Mouse (Mus musculus): ENCODE results near the gene Irf8. TPM values are rescaled to one million over a fixed set of nuclear protein-coding genes. Genes with fewer than 3 reads are reported as not detected.
"Not testable (repeated sequence)": the region's sequence is repeated elsewhere in the genome, so short reads cannot be mapped to it uniquely, and the experiment has no call there.

The Irf8 gene
- total RNA-seq, 4 experiments from 2014 or later, result 8.9 to 12.0 (median 10.7) TPM

DNA sequence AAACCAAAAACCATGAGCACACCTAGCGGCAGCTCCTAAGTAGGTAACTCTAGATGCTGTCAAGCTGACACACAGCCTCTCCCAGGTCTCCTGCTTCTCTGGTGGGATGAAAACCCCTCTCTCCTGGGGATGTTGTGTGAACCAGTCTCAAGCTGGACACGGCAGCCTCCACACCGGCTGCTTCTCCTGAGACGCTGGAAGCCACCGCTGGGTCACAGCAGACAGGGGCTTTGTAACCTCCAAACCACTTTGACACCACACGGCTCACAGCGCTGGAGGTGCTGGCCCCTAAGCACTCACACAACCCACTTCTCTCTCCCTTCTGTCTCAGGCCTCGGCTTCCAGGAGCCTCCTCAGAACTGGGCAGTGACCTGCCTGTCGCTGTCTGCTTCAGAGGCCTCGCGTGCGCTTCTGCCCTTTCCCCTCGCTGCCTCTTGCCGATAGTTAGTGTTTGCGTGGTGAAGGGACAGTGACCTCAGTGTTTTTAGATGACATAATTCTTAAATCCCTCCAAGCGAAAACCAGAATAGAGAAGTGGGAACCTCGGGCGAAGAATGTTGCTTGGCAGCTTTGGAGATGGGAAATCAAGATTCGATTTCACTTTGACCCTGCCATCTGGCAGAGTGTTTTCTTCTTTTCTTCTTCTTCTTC lies 16.4 kb upstream of the Irf8 start:
- no peak for DNase-seq (ENCODE audit: low spot score in 2 of 2)

DNA sequence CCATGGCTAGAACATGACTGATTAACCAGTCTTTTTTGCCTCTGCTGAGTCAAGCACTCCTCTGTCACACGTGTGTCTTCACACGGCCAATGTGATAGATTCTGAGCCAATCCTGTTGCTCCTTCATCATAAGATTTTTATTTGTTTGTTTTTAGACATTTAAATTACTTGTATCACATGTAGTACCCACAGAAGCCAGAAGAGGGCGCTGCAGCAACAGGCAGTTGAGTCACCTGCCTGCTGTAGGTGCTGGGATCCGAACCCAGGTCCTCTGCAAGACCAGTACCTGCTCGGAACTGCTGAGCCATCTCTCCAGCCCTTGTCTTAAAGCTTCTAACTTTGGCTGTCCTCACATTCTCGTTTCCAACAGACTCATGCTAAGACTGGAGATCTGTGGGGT lies 13.1 kb upstream of the Irf8 start:
- no peak for DNase-seq (ENCODE audit: low spot score in 2 of 2)

DNA sequence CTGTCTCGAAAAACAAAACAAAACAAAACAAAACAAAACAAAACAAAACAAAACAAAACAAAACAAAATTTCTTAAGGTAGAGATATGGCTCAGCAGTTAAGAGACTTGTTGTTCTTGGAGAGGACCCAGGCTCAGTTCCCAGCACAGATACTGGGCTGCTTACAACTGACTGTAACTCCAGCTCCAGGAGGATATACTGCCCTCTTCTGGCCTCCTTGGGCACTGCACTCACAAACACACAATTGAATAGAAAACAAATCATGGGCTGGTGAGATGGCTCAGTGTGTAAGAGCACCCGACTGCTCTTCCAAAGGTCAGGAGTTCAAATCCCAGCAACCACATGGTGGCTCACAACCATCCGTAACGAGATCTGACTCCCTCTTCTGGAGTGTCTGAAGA lies 12.1 kb upstream of the Irf8 start:
- DNase-seq (ENCODE audit: low spot score in 2 of 2), result not testable (repeated sequence)

DNA sequence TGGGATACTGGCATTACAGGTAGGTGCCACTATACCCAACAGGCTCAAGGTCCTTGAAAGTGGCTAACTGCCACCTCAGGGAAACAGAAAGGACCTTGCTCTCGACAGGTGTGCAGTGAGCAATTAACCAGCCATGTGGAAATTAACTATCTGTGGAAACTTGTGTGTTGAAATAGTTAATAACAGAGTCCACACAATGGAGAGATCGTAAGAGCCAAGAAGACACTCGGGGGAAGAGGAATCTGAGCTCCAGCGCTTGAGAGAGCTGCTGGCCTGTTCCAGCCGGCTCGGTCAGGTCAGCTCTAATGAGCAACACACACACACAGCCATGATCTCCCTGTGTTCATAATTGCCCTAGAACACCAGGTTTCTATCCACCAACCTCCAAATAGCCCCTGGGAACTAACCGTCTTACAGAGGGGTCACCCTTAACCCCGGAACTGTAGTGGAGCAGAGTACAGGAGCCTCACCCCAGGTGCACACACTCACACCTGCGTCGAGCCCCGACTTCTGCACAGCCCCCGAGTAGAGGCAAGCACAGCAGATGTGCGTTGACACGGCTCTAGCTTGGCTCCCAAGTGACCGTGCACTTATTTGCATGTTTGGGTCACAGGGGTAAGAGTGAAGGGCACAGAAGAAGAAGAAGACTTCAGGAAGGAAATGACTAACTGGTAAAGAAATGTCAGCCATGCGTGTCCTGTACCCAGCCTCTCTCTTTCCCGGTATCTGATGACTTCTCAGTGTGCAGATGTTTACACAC lies 11.2 kb upstream of the Irf8 start:
- DNase-seq (ENCODE audit: low spot score in 2 of 2), result no peak

DNA sequence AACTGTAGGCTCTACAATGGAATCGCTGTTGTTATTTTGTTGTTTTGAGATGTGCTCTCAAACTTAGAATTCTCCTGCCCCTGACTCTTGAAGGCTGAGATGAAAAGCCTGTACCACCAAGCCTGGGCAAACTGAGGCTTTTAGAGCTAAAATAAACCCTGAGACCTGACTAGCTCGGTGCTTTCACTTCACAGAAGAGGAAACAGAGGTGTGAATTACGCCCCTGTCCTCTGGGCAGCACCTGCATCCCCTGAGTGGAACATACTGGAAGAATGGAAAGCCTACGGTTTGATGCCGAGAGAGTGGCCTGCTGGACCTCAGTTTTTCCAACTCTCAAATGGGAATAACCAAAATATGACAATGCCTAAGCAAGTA lies 10.6 kb upstream of the Irf8 start:
- no peak for DNase-seq (ENCODE audit: low spot score in 2 of 2)

DNA sequence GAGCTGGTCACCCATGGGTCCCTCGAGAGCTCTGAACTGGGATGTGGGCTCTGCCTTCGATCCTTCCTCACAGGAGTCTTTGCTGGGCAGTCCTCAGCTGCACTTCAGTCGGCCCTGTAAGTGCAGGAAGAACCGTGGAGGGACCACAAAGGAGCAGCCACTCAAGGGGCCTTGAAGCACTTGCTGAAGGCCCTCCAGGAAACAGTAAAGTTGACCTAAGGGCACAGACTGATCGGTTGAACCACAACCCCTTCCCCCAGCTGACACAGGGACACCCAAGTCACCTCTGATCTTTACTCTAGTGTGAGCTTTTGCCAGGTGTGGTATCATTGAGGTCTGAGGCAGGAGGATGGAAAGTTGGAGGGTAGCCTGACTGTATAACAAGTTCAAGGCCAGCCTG lies 10.1 kb upstream of the Irf8 start:
- DNase-seq (ENCODE audit: low spot score in 2 of 2), result no peak

DNA sequence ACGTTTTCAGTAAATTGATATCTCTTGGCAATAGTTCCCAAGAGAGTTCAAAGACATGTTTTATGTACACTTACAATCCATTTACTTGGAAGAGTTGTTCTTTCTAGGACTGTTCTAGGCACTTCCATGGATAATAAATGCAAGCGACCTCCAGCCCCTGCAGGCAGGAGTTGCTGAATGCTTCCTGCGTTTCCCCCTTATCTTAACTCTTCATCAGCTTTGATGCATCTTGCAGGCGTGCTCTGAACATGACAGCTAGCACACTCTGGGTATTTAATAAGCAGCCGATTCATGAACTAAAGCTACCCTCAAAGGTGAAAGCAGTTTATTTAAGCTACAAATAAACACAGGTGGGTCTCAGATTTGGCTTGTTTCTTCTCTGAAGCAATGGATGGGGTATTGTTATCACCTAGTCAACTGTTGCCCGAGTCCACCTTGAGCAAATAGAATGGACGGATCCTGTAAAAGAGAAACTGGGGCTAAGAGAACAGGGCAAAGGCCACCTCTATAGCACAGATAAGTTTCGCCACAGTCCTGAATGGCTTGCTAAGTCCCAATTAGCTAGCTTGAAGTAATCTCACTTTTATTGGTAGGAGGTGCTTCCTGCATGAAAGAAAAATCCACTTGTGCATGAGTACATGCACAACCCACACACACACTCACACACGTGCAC lies 7.5 kb upstream of the Irf8 start:
- DNase-seq (ENCODE audit: low spot score in 2 of 2), result no peak

DNA sequence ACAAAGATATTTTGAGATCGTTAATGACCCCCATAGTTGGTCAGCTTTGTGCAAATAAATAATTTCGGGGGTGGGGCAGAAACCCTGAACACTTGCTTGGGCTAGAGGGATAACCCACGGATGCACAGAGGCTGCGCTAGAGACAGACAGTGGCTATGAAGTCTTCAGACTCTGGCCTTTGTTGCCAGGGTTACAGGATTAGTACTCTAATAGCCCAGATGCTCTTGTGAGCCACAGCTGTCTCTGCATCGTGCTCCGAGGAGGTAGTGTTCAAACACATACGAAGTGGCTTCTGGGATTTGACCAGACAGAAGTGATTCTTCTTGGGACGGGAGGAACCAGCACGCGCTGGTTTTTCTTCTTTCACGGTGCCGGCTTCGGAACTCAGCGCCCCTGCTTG lies 4.6 kb upstream of the Irf8 start:
- no peak for DNase-seq (ENCODE audit: low spot score in 2 of 2)

DNA sequence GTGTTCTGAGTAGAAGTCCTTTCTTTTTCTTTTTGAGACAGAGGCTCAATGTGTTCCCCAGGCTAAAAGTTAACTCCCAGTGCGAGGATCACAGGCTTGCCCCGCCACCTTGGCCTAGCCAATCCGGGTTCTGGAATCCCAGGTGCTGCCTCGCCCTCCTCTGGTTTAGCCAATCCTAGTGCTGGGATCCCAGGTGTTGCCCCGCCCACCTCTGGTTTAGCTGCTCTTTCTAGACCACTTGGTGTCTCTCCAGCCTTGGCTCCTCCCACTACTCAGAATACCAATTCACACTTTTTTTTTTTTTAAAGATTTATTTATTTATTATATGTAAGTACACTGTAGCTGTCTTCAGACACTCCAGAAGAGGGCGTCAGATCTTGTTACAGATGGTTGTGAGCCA lies 4.1 kb upstream of the Irf8 start:
- no peak for DNase-seq (ENCODE audit: low spot score in 2 of 2)

DNA sequence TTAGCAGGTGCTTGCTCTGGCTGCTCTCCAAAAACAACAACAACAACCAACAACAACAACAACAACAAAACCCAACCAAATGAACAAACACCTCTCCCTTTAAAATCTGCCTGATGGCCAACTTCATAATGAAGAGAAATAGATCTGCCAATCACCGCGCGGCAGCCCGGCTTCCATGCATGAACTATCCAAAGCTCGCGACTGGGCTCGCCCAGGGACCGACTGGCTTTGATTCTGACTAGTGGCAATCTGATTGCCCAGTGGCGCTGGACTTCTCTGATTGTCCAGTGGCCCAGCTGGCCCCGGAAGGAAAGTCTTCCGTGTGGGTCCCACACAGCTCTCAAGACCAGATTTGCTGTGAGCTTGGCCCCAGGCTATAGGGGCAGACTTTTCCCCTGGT lies 328 bp downstream of the Irf8 start:
- DNase-seq (ENCODE audit: low spot score in 2 of 2), result peak; percentile 19 to 33

DNA sequence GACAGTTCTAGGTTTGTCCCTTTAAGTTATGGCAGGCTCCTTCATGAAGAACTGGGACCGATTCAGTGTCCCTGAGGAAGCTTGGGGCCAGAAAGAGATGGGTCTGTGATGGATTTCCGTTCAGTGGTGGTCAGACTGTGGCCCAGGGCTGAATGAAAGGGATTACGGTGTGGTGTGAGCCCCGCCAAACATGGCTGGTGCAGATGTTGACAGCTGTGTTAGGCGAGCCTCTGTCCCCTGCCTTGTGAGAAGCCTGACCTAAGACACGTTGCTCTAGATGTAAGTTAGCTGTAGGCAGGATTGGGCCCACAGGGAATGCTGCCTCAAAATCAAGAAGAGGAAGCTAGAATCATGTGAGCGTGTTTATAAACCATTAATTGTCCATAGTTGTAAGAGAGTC lies 1.0 kb downstream of the Irf8 start:
- no peak for DNase-seq (ENCODE audit: low spot score in 2 of 2)

DNA sequence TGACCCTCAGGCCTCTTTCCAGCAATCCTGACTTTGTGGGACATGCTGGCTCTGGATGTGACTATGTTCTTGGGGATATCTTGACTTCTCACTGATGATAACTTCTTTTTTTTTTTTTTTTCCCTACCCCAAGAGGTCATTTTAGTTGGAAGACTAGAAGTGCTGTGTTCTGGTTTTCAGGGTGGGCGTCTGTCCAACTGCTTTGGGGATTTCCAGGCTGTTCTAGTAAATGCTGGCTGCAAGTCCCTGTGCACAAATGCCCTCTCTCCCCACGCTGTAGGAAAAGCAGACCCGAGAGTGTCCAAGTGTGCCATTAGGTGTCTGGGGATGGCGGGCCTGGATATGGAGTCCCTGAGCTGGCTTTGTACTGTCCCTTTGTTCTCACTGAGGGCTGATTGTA lies 2.6 kb downstream of the Irf8 start:
- DNase-seq (ENCODE audit: low spot score in 2 of 2), result no peak

DNA sequence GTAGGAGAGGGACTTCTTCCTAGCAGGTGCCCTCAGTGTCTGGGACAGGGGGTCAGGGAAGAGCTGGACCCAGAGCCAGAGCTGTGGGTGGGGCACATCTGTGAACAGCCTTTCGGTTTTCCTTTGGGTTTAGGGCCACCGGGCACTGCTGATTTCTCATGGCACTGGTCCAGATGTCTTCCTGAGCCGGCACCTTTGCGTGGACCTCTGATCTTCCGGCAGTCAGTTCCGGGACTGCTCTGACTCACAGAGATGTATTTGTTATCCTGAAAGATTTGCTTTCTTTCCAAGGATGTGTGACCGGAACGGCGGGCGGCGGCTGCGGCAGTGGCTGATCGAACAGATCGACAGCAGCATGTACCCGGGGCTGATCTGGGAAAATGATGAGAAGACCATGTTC lies 3.4 kb downstream of the Irf8 start:
- no peak for DNase-seq (ENCODE audit: low spot score in 2 of 2)

DNA sequence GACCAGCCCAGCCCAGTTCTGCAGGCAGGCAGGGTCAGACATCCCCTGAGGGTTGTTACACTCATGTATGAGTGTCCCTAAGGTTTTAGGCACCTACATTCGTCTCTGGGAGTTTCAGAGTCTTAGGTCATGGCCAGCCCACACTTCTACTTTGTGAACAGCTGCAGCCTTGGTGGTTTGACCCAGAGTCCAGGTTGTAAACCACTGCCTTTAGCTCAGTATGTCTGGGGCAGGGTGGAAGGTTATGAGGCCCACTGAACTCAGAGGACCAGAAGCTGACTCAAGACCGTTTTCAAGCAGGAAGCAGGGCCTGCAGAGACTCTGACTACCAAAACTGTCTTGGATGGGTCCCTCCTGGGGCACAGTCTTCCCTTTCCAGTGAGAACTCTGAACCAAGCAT lies 4.4 kb downstream of the Irf8 start:
- no peak for DNase-seq (ENCODE audit: low spot score in 2 of 2)

DNA sequence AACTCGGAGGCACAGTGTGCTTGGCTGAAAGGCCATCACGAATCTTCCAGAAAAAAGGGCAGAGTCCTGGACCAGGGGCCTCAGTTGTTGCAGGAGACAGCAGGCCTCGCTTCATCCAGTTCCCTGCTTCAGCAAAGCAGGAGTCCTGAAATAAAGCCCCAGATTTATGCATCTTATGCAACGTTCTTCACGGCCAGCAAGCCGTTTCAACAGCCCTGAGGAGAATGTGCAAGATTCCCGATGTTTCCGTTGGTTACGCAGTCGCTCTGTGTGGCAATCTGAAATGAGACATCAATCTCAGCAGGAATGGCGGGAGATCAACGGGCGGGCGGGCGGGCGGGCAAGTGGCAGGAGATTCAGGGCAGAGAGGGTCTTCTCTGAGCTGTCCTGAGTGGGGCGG lies 4.8 kb downstream of the Irf8 start:
- DNase-seq (ENCODE audit: low spot score in 2 of 2), result no peak

DNA sequence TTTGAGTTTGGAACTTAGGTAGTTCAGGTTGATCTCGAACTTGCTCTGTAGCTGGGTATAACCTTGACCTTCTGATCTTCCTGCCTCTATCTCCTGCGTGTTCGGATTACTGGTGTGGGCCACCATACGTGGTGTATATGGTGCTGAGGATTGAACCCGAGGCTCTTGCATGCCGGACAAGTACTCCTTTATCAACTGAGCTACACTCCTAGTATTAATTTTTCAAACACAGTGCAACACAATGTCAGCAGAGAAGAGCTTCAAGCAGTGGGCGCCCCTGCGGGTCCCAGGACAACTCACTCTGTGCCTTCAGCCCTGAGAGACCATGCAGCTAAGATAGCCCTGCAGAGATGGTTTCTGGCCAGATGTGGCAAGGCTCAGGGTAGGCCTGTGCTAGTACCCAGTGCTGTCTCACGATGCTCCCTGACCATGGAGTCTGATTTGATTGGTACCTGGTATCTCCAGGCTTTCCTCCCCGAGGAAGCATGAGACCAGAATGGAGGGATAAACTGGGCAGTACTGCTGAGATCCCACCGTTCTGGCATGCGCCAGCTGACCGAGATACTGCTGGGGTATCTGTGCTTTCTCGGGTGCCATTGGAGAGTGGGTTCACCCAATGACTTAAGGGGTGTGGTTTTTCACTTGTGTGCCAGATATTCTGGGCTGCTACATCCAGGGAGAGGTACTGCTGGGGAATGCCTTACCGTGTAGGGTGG lies 5.8 kb downstream of the Irf8 start:
- no peak for DNase-seq (ENCODE audit: low spot score in 2 of 2)

DNA sequence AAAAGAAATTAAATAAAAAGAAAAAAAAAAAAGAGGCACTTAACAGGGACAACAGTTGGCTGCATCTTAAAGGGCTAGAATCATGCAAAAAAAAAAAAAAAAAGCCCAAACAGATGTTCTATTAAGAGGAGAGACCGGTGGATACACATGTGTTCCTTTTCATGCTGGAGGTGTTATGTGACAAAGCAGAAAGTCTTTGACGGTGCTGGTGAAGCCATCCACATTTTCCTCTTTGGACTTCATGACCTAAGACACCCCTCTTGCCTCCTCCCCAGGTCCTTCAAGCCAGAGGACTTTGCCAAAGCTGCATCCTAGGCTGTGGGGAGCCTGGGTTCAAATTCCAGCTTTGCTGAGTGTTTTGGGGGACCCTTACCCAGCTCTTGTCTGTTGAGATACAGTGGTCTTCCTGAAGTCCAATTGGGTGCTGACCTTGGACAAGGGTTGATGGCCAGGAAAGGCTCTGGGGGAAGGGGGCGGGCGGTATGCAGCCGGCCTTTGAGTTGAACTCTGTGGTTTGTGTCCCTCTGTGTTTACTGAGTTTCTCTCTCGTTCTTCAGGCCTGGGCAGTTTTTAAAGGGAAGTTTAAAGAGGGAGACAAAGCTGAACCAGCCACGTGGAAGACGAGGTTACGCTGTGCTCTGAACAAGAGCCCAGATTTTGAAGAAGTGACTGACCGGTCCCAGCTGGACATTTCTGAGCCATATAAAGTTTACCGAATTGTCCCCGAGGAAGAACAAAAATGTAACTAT lies 7.2 kb downstream of the Irf8 start:
- DNase-seq (ENCODE audit: low spot score in 2 of 2), result no peak

DNA sequence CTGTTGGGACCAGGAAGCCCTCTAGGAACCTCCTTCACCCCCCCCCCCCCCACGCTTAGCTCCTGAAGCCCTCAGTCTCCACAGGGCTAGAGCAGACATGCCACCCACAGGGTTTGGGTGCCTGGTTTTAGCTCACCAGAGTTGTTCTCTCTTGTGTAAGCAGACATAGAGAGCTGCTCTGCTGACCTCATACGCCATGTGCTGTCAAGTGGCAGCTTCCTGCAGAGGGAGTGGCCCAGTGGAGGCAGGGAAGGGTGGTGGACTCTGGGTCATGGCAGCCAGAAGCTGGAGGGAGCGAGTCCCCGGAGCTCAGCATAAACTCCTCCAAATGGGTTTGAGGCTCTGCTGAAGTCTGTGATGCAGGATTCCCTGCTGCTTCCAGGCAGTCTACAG lies 7.7 kb downstream of the Irf8 start:
- no peak for DNase-seq (ENCODE audit: low spot score in 2 of 2)

DNA sequence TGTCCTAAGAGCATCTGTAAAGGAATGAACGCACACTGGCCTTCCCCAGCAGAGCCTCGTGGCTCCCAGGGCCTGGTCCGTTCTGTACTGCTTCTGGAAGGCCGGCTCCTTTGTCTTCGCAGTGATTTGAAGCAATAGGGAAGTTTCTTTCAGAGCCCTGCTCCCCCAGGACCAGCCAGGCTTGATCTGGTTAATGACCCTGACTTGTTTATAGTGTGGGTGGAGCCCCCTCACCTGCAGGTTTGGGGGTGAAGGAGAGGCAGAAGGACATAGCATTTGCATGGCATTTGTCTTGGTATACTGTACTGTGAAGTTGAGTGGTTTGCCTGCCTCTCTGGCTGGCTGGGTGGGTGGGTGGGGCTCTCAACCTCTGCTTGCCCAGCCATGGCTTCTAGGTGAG lies 8.3 kb downstream of the Irf8 start:
- DNase-seq (ENCODE audit: low spot score in 2 of 2), result no peak

DNA sequence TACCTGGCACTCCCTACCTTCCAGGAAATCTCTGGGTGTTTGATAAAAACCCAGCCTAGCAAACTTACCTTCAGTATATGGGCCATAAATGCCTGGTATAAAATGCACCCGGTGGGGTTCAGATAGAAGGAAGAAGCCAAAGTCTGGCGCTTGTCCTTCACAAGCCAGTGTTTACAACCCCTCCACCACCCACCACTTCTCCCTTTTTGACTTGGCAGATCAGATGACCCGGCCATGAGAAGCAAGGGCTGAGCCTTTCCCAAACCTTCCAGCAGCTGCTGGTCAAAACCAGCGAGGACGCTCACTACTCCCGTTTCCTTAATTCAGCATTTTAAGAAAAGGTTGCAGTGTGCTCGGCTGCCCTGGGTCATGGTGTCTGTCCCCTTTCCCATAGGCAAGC lies 9.1 kb downstream of the Irf8 start:
- DNase-seq (ENCODE audit: low spot score in 2 of 2), result no peak

DNA sequence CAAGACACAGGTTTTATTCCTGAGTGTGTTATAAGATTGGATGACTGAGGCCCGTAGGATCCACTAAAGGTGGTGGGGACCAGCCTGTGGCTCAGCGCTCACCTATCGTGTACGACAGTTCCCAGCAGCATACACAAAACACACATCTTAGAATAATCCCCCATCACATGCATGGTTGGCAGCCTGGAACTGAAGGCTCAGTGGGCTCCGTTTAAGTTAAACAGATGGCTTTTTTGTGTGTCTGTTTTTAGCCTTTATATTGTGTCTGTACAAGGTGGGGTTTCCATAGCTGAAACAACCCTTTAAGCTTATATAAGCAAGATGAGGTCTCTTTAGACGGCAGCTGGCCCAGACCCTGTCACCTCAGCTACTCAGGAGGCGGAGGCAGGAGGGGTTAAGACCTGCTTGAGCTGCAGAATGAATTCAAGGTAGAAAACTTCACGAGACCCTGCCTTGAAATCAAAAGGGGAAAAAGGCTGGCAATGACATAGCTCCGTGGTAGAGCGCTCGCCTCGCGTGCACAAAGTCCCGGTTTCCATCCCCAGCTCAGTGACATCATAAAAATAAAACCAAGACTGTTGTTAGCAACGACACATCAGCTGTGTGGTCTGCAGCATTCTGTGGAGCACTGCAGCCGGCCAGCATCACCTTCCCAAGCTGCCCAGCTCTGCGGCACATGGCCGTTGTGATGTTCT lies 10.0 kb downstream of the Irf8 start:
- DNase-seq (ENCODE audit: low spot score in 2 of 2), result no peak
